Mouse (Mus musculus): Measurements from ENCODE around the gene Mef2d. TPM values are rescaled to one million over a fixed set of nuclear protein-coding genes. Genes with fewer than 3 reads are reported as not detected.

The Mef2d gene
- total RNA-seq, 2 experiments from 2014 or later, result 203 to 231 TPM

GRCm38 (mm10) chr3:88216534-88217326 is 74.6 kb downstream of the Mef2d start:
- DNase-seq (ENCODE audit: low spot score in 2 of 2), result no peak
- intact Hi-C loops (cut with DNase I), result no loop called here

GRCm38 (mm10) chr3:88217679-88218078 is 75.5 kb downstream of the Mef2d start:
- intact Hi-C loops (cut with DNase I), result no loop called here
- no peak for DNase-seq (ENCODE audit: low spot score in 2 of 2)

GRCm38 (mm10) chr3:88219940-88220339 is 77.8 kb downstream of the Mef2d start:
- intact Hi-C loops (cut with DNase I), result no loop called here
- no peak for DNase-seq (ENCODE audit: low spot score in 2 of 2)

- intact Hi-C loops (cut with DNase I), result no loop called here
- no peak for DNase-seq (ENCODE audit: low spot score in 2 of 2)
These were observed 78.7 kb downstream of the Mef2d start for GRCm38 (mm10) chr3:88220842-88221241.

Small RNA genes within 50 kb of the gene (microRNA-seq; reads per million reads assigned to microRNA genes)
- gene Gm25641 (not detected), gene Mir3093 (32.2 reads per million, percentile 45 among the genes with 10 or more reads in this experiment), gene Mir9-1 (not detected)

Other genes with a start within 250 kb of the Mef2d start
- 100 to 1,000 TPM; 150 to 153 TPM for gene Hdgf, start 236.1 kb upstream of the Mef2d start, total RNA-seq (2021)
- 10 to 100 TPM; 44.6 to 54.9 TPM for gene Mrpl24, start 222.9 kb upstream of the Mef2d start, total RNA-seq (2021)
- 10 to 100 TPM; 12.9 to 14.3 TPM for gene Isg20l2, start 212.1 kb upstream of the Mef2d start, total RNA-seq (2021)
- 10 to 100 TPM; 16.4 to 23.9 TPM for gene Rrnad1, start 211.7 kb upstream of the Mef2d start, total RNA-seq (2021)
- 1 to 10 TPM; 3.4 to 6.0 TPM for gene Crabp2, start 193.7 kb upstream of the Mef2d start, total RNA-seq (2021)
- gene Nes, start 171.3 kb upstream of the Mef2d start, total RNA-seq (2021), result 1 to 10 TPM; 4.6 to 6.2 TPM
- 100 to 1,000 TPM; 251 to 278 TPM for gene Bcan, start 142.1 kb upstream of the Mef2d start, total RNA-seq (2021)
- gene Hapln2, start 114.8 kb upstream of the Mef2d start, total RNA-seq (2021), result 10 to 100 TPM; 14.5 to 15.4 TPM
- 10 to 100 TPM; 14.9 to 17.5 TPM for gene Gpatch4, start 99.3 kb upstream of the Mef2d start, total RNA-seq (2021)
- gene Naxe, start 83.9 kb upstream of the Mef2d start, total RNA-seq (2021), result 10 to 100 TPM; 61.7 to 74.4 TPM
- not detected for gene Ttc24, start 64.1 kb upstream of the Mef2d start, total RNA-seq (2021)
- 1 to 10 TPM in 1 of 2 experiments, under 1 TPM in 1; 0.23 to 1.1 TPM for gene Iqgap3, start 60.4 kb upstream of the Mef2d start, total RNA-seq (2021)
- not detected for gene Rhbg, start 112.3 kb downstream of the Mef2d start, total RNA-seq (2021)
- under 1 TPM; 0.45 to 0.52 TPM for gene Gm38392, start 144.8 kb downstream of the Mef2d start, total RNA-seq (2021)
- gene Tsacc, start 154.6 kb downstream of the Mef2d start, total RNA-seq (2021), result 1 to 10 TPM; 2.3 to 6.0 TPM
- gene Cct3, start 154.7 kb downstream of the Mef2d start, total RNA-seq (2021), result 100 to 1,000 TPM; 170 TPM
- 100 to 1,000 TPM in 1 of 2 experiments, 10 to 100 TPM in 1; 90.8 to 101 TPM for gene Glmp, start 182.7 kb downstream of the Mef2d start, total RNA-seq (2021)
- 1 to 10 TPM in 1 of 2 experiments, under 1 TPM in 1; 0.41 to 1.8 TPM for gene Tmem79, start 193.8 kb downstream of the Mef2d start, total RNA-seq (2021)
- gene Smg5, start 193.9 kb downstream of the Mef2d start, total RNA-seq (2021), result 10 to 100 TPM; 68.3 to 82.9 TPM
- gene Paqr6, start 222.2 kb downstream of the Mef2d start, total RNA-seq (2021), result 1 to 10 TPM; 6.9 to 8.4 TPM
- 1 to 10 TPM in 1 of 2 experiments, not detected in 1; 1.8 TPM for gene Bglap3, start 230.4 kb downstream of the Mef2d start, total RNA-seq (2021)
- 1 to 10 TPM; 2.6 to 2.7 TPM for gene Bglap2, start 236.3 kb downstream of the Mef2d start, total RNA-seq (2021)
- gene Bglap, start 242.1 kb downstream of the Mef2d start, total RNA-seq (2021), result 1 to 10 TPM in 1 of 2 experiments, not detected in 1; 1.8 TPM